Mouse (Mus musculus) common myeloid progenitor, adult 5-6 weeks (primary cell): ENCODE results near the gene Tgfbr3. TPM values are rescaled to one million over a fixed set of nuclear protein-coding genes. Genes with fewer than 3 reads are reported as not detected.
A peak's percentile ranks its signal among the peaks of the same experiment; 100 is the strongest.

Source experiments
- ATAC-seq: replicated peaks from 2 replicates; pipeline ENCODE4 v1.8.0; 2016; ENCODE audit warnings: low read depth, mild to moderate bottlenecking, moderate TSS enrichment, inconsistent platforms; ENCODE audit not compliant: poor library complexity, severe bottlenecking
- total RNA-seq: library from RNA; stranded (forward); fragments of 200-1000, 187-1606 nt; gene quantifications from 2 replicates; pipeline ENCODE4 v1.2.3, GENCODE M21; 2017

Gene Tgfbr3
- total RNA-seq, 1 experiment from 2014 or later: 21.3 TPM

GRCm38 (mm10) chr5:107282561-107283307 lies 6.7 kb downstream of the Tgfbr3 start:
- no peak for ATAC-seq

GRCm38 (mm10) chr5:107279263-107279662 lies 10.2 kb downstream of the Tgfbr3 start:
- no peak for ATAC-seq

GRCm38 (mm10) chr5:107276186-107276585 lies 13.2 kb downstream of the Tgfbr3 start:
- ATAC-seq: no peak

- no peak for ATAC-seq
Observed at GRCm38 (mm10) chr5:107272252-107273028, 17.0 kb downstream of the Tgfbr3 start.

- ATAC-seq: no peak
Observed at GRCm38 (mm10) chr5:107269006-107269328, 20.5 kb downstream of the Tgfbr3 start.

GRCm38 (mm10) chr5:107268121-107269005 lies 21.1 kb downstream of the Tgfbr3 start:
- ATAC-seq: no peak

GRCm38 (mm10) chr5:107266566-107266965 lies 22.9 kb downstream of the Tgfbr3 start:
- ATAC-seq: no peak

- ATAC-seq: peak; percentile 83
Observed at GRCm38 (mm10) chr5:107264426-107265360, 24.7 kb downstream of the Tgfbr3 start.

GRCm38 (mm10) chr5:107263836-107264235 lies 25.6 kb downstream of the Tgfbr3 start:
- no peak for ATAC-seq

- ATAC-seq: no peak
Observed at GRCm38 (mm10) chr5:107261930-107262329, 27.5 kb downstream of the Tgfbr3 start.

- ATAC-seq: no peak
Observed at GRCm38 (mm10) chr5:107260708-107261495, 28.5 kb downstream of the Tgfbr3 start.

- ATAC-seq: peak; percentile 54; the same call in 1 of the 2 replicates
Observed at GRCm38 (mm10) chr5:107259487-107260040, 29.9 kb downstream of the Tgfbr3 start.

- no peak for ATAC-seq
Observed at GRCm38 (mm10) chr5:107253395-107253794, 36.0 kb downstream of the Tgfbr3 start.

GRCm38 (mm10) chr5:107252435-107252834 lies 37.0 kb downstream of the Tgfbr3 start:
- ATAC-seq: peak; percentile 91

GRCm38 (mm10) chr5:107251751-107252305 lies 37.6 kb downstream of the Tgfbr3 start:
- ATAC-seq: peak; percentile 16

- ATAC-seq: no peak
Observed at GRCm38 (mm10) chr5:107250548-107251272, 38.7 kb downstream of the Tgfbr3 start.

GRCm38 (mm10) chr5:107248732-107249131 lies 40.7 kb downstream of the Tgfbr3 start:
- ATAC-seq: no peak
